Mouse (Mus musculus) heart, adult 9 months (tissue): ENCODE measurements at regions not wholly inside any gene's neighbourhood (a gene's known extent, or its start where the extent isn't known, plus 50 kb on each side); places are given as distances from the start of the nearest gene placed in this dataset.

Source experiments
- DNase-seq, 2 experiments: peaks; one replicate each; pipeline ENCODE4 v3.0.0; 2022; ENCODE audit warnings: low spot score in 2 of 2

DNA sequence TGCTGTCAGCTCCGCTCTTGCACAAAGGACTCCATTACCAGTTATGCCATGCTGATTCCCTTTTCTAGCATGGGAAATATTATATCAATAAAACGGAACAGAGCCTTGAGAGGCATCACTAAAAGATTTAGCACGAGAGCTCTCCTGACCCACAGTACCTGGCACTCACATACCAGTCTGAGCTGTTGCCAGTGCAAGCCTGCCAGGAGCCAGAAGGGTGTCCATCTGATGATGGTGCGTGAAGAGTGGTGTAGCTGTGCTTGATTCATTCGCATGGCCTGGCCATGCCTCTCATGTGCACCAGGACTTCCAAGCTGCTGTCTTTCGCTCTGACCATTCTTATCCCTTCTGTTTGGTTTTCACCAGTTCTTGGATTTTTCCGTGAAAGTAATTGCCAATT, 102.3 kb upstream of the Irx4 start:
- no peak for DNase-seq

DNA sequence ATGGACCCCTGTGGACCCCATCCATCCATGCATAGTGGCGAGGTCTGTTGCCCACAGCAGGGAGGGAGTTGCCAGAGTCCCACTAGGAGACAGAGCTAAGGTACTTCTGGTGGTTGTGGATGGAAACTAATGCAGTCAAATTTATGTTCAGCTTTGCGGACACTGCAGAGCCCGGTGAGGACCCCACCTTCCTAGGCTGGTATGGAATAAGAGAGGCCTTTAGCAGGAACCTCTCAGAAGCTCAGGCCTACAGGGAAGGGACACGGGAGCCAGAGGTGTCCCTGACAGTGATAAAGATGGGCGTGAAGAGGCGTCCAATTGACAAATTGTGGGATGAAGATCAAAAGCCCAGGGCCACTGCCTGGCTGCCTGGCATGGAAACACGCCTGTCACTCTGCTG, 100.8 kb upstream of the Irx4 start:
- no peak for DNase-seq

DNA sequence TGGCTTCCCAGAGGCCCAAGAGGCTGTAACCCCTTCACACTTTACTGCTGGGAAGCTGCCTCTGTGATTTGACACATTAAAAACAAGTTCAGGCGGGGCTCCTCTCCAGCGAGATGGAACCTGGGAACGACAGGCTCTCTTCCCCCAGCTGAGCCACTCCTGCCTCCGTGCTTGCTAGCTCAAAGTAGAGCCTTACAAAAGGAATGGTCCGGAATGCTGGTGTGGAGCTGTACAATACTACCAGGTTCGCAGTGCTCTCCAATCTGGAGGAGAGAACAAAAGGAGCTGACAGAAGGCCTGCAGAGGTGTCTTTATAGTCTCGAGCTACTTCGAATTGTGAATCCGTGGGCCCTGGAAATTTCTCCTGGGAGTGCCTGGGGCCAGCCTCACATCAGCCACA, 100.4 kb upstream of the Irx4 start:
- no peak for DNase-seq

DNA sequence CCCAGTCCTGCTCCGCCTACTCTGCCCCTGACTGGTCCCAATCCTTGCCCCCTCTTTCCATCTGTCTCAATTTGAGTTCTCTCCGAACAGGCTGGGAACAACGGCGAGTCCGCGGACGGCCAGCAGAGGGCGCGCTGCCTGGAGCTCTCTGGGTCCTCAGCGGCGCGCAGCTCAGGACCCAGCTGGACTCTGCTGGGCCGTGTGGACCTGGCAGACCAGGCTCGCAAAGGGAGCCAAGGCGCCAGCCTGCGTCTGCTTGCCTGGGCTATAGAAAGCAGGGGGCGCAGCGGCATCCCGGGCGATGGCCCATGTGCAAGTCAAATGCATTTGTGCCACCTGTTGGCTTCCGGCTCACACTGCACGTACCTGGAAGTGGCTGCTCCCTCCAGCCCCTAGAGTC, 100.0 kb upstream of the Irx4 start:
- peak; percentile 54 to 72 for DNase-seq

DNA sequence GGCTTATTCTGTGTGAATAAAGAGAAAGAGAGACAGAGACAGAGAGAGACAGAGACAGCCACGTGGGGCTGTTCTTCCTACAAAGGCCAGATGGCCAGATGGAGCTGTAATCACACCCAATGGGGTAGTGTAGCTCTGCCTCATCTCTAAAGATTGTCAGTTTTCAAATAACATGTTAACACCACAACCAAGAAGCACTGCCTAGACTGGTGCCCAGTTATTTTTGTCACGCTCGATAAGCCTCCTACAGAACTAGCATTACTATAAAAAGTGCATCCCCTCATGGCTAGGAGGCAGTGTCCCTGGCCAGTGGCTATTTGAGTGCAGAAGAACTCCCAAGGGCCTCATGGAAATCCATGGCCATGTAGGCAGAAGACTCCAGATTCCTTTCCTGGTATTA, 90.0 kb upstream of the Irx4 start:
- DNase-seq: peak; percentile 48 to 50

DNA sequence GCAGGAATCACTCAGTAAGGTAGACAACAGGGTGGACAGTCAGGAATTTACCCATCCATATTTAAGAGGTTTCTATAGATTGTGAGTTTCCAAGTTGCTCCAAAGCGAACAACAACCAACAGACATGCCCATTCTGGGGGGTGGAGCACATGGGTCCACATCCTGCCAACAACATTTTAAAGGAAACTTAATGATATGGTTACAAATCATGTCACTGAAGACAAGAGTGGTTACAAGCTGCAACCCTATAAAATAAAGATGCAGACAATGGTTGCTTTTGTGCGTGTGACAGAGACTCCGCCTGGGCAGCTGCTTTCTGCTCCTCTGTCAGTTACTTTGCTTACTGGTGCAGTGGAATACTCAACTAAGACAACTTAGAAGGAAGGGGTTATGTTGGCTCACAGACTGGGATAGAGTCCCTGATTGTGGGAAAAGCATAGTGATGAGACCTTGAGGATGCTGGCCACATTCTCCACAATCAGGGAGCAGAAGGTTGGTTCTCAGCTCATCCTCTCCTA, 52.3 kb upstream of the Irx4 start:
- DNase-seq: no peak
